Mouse (Mus musculus) forebrain, embryonic 14.5 days (tissue): ENCODE data around the gene 1500011B03Rik. TPM values are rescaled to one million over a fixed set of nuclear protein-coding genes. Genes with fewer than 3 reads are reported as not detected.
"Not testable (repeated sequence)": the region's sequence is repeated elsewhere in the genome, so short reads cannot be mapped to it uniquely, and the experiment has no call there.

Source experiments
- ATAC-seq: fragments of 200-750 bp; cut with Nextera tagmentation; 2 replicates; pipeline ENCODE4 v1.8.0; 2017; ENCODE audit warnings: mild to moderate bottlenecking, moderate library complexity
- DNase-seq: peaks from one replicate; pipeline ENCODE4 v3.0.0-alpha.2; 2015; ENCODE audit warnings: low spot score
- H3K27ac ChIP-seq: fragments of 300-500 bp; sonication (generic); 2 replicates; pipeline ENCODE4 v1.5.1; 2014; ENCODE audit warnings: low read depth, mild to moderate bottlenecking, control low read depth, low read length, moderate library complexity
- H3K27me3 ChIP-seq: fragments of 300-500 bp; sonication (generic); replicated peaks from 2 replicates; pipeline ENCODE4 v1.6.1; 2014; ENCODE audit warnings: low read length, control low read depth, mixed read lengths; ENCODE audit not compliant: control insufficient read depth, insufficient read depth
- H3K36me3 ChIP-seq: fragments of 300-500 bp; sonication (generic); 2 replicates; pipeline ENCODE4 v1.6.1; 2014; ENCODE audit warnings: low read length, control low read depth; ENCODE audit not compliant: control insufficient read depth, insufficient read depth
- H3K4me1 ChIP-seq: fragments of 300-500 bp; sonication (generic); 2 replicates; pipeline ENCODE4 v1.6.1; 2014; ENCODE audit warnings: antibody characterized with exemption, low read length, control low read depth; ENCODE audit not compliant: control insufficient read depth, insufficient read depth
- H3K4me2 ChIP-seq: fragments of 300-500 bp; sonication (generic); 2 replicates; pipeline ENCODE4 v1.6.1; 2014; ENCODE audit warnings: mild to moderate bottlenecking, control low read depth, low read length
- H3K4me3 ChIP-seq: fragments of 300-500 bp; sonication (generic); 2 replicates; pipeline ENCODE4 v1.5.1; 2014; ENCODE audit warnings: low read depth, low read length, control low read depth
- H3K9ac ChIP-seq: fragments of 300-500 bp; sonication (generic); 2 replicates; pipeline ENCODE4 v1.6.1; 2014; ENCODE audit warnings: mild to moderate bottlenecking, low read length, control low read depth, moderate library complexity
- H3K9me3 ChIP-seq: fragments of 300-500 bp; sonication (generic); replicated peaks from 2 replicates; pipeline ENCODE4 v1.6.1; 2016; ENCODE audit warnings: low read length, control low read depth, mixed read lengths; ENCODE audit not compliant: control insufficient read depth
- WGBS: fragments of 180-500 bp; shearing (Covaris S2); extraction: QIAGEN DNeasy Blood & Tissue Kit; methylation state at CpG from one replicate; pipeline ENCODE4 v1.1.7; 2014; 5-methylcytosine and 5-hydroxymethylcytosine counted together
- polyA plus RNA-seq: library from polyadenylated mRNA; unstranded; fragments of >200 nt; fragmentation: Nextera tagmentation; extraction: Ambion mirVana; gene quantifications from 2 replicates; pipeline ENCODE4 v1.2.1, GENCODE M21; 2014

Gene 1500011B03Rik
- polyA plus RNA-seq, 1 experiment from 2014 or later: 273 TPM

- not testable (repeated sequence) for DNase-seq, ATAC-seq, H3K9ac ChIP-seq, H3K27me3 ChIP-seq, H3K27ac ChIP-seq, H3K4me3 ChIP-seq, H3K4me1 ChIP-seq, H3K4me2 ChIP-seq, H3K36me3 ChIP-seq, H3K9me3 ChIP-seq
- WGBS: 65% methylated on average over 2 of the region's 2 CpGs
These were observed 21.1 kb upstream of the 1500011B03Rik start for GRCm38 (mm10) chr5:114844371-114844770.

- H3K4me2 ChIP-seq: no peak overlapping the region
- no peak for ATAC-seq
These were observed 19.4 kb upstream of the 1500011B03Rik start for GRCm38 (mm10) chr5:114842674-114843073.

GRCm38 (mm10) chr5:114842155-114842554 is 18.9 kb upstream of the 1500011B03Rik start:
- ATAC-seq: peak; percentile 62; the same call in 1 of the 2 replicates
- 53% methylated on average over 3 of the region's 3 CpGs for WGBS
- H3K36me3 ChIP-seq, H3K9me3 ChIP-seq, H3K4me3 ChIP-seq, H3K27ac ChIP-seq, H3K27me3 ChIP-seq, H3K4me2 ChIP-seq, H3K4me1 ChIP-seq, H3K9ac ChIP-seq: not testable (repeated sequence)
- peak; percentile 63 for DNase-seq

More at GRCm38 (mm10) chr5:114842674-114843073, 19.4 kb upstream of the 1500011B03Rik start:
- no peak overlapping the region for H3K27ac ChIP-seq
- no peaks in the 10 kb centered on the region for H3K9me3 ChIP-seq
- peaks cover 3% of the 10 kb centered on the region; the same call in 1 of the 2 replicates for H3K4me1 ChIP-seq
- 71% methylated on average over 5 of the region's 5 CpGs for WGBS
- no peak overlapping the region for H3K4me3 ChIP-seq
- DNase-seq: no peak
- H3K9ac ChIP-seq: no peak overlapping the region
- no peaks in the 10 kb centered on the region for H3K27me3 ChIP-seq
- H3K36me3 ChIP-seq: no peaks in the 10 kb centered on the region

GRCm38 (mm10) chr5:114840481-114840880 is 17.2 kb upstream of the 1500011B03Rik start:
- not testable (repeated sequence) for ATAC-seq, H3K36me3 ChIP-seq, H3K27me3 ChIP-seq, H3K4me3 ChIP-seq, H3K4me2 ChIP-seq, H3K27ac ChIP-seq, H3K9me3 ChIP-seq, H3K9ac ChIP-seq, DNase-seq, H3K4me1 ChIP-seq
- 85% methylated on average over 5 of the region's 5 CpGs for WGBS

- Histone ChIP-seq H3K27ac (no peak overlapping the region), H3K4me2 (no peak overlapping the region), H3K4me3 (no peak overlapping the region), H3K9ac (no peak overlapping the region), H3K4me1 (no peaks in the 10 kb centered on the region; the same call in 1 of the 2 replicates), H3K27me3 (no peaks in the 10 kb centered on the region), H3K36me3 (no peaks in the 10 kb centered on the region), H3K9me3 (no peaks in the 10 kb centered on the region)
- WGBS: 71% methylated on average over 12 of the region's 12 CpGs
- DNase-seq (no peak), ATAC-seq (no peak)
These were observed 13.6 kb upstream of the 1500011B03Rik start for GRCm38 (mm10) chr5:114836886-114837285.

GRCm38 (mm10) chr5:114829740-114830139 is 6.5 kb upstream of the 1500011B03Rik start:
- H3K27ac ChIP-seq: no peak overlapping the region
- H3K27me3 ChIP-seq: no peaks in the 10 kb centered on the region
- WGBS: 59% methylated on average over 3 of the region's 3 CpGs
- no peak overlapping the region for H3K4me3 ChIP-seq
- H3K36me3 ChIP-seq: no peaks in the 10 kb centered on the region
- no peak overlapping the region for H3K4me2 ChIP-seq
- no peak overlapping the region for H3K9ac ChIP-seq
- no peak for ATAC-seq
- DNase-seq: no peak
- no peaks in the 10 kb centered on the region for H3K4me1 ChIP-seq
- no peaks in the 10 kb centered on the region for H3K9me3 ChIP-seq

- H3K27me3 ChIP-seq: no peaks in the 10 kb centered on the region
- no peaks in the 10 kb centered on the region for H3K36me3 ChIP-seq
- H3K4me1 ChIP-seq: no peaks in the 10 kb centered on the region
- H3K9me3 ChIP-seq: no peaks in the 10 kb centered on the region
- H3K27ac ChIP-seq: no peak overlapping the region
- no peak overlapping the region for H3K4me2 ChIP-seq
- H3K4me3 ChIP-seq: no peak overlapping the region
- DNase-seq (no peak), ATAC-seq (no peak)
- H3K9ac ChIP-seq: no peak overlapping the region
- WGBS: 95% methylated on average over 12 of the region's 12 CpGs
These were observed 4.2 kb upstream of the 1500011B03Rik start for GRCm38 (mm10) chr5:114827427-114827826.

- DNase-seq (peak; percentile 89), ATAC-seq (peak; percentile 61)
- H3K27me3 ChIP-seq: no peaks in the 10 kb centered on the region
- WGBS: 8% methylated on average over 26 of the region's 27 CpGs
- H3K4me2 ChIP-seq: peak overlapping the region; percentile 54
- no peaks in the 10 kb centered on the region for H3K36me3 ChIP-seq
- H3K4me1 ChIP-seq: no peaks in the 10 kb centered on the region
- H3K9ac ChIP-seq: peak overlapping the region; percentile 48
- peak overlapping the region; percentile 29 for H3K4me3 ChIP-seq
- no peak overlapping the region for H3K27ac ChIP-seq
- H3K9me3 ChIP-seq: no peaks in the 10 kb centered on the region
These were observed 2.9 kb upstream of the 1500011B03Rik start for GRCm38 (mm10) chr5:114825978-114826691.

- DNase-seq (peak; percentile 48), ATAC-seq (no peak)
- Histone ChIP-seq H3K9ac (no peak overlapping the region), H3K4me2 (peak overlapping the region; percentile 16; the same call in 1 of the 2 replicates), H3K4me3 (no peak overlapping the region), H3K4me1 (no peaks in the 10 kb centered on the region), H3K36me3 (no peaks in the 10 kb centered on the region), H3K27me3 (no peaks in the 10 kb centered on the region), H3K27ac (no peak overlapping the region), H3K9me3 (no peaks in the 10 kb centered on the region)
- 15% methylated on average over 9 of the region's 9 CpGs for WGBS
These were observed 929 bp upstream of the 1500011B03Rik start for GRCm38 (mm10) chr5:114824197-114824596.
